Mouse (Mus musculus) c-Kit-positive CD71-positive TER-119-negative erythroid progenitor cells, embryonic 14.5 days (primary cell): ENCODE results near the gene Atp23.
A peak's percentile ranks its signal among the peaks of the same experiment; 100 is the strongest.

Experiments
- DNase-seq: peaks from one replicate; pipeline ENCODE4 v3.0.0-alpha.2; 2013; ENCODE audit warnings: low read depth

The Atp23 gene

GRCm38 (mm10) chr10:126900821-126901487 is at the start of gene Atp23:
Gene Atp23 (minus strand): TSS chr10:126901355.
- DNase-seq = peak; percentile 65

- no peak for DNase-seq
Measured at GRCm38 (mm10) chr10:126950572-126950971, 49.4 kb upstream of the Atp23 start.

- no peak for DNase-seq
Measured at GRCm38 (mm10) chr10:126949824-126950223, 48.7 kb upstream of the Atp23 start.

DNA sequence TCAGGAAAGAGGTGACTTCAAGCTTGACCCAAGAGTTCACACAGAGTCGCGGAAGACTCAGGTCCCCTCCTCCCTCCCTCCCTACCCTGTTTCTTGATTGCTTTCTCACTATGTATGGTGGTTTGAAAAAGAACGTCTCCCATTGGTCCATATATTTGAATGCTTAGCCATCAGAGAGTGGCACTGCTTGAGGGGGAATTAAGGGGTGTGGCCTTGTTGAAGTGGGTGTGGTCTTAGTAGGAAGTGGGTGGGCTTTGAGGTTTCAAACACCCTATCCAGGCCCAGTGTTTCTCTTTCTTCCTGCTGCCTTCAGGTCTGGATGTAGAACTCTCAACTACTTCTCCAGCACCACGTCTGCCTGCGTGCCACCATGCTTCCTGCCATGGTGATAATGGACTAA is 44.4 kb upstream of the Atp23 start:
- DNase-seq = no peak

DNA sequence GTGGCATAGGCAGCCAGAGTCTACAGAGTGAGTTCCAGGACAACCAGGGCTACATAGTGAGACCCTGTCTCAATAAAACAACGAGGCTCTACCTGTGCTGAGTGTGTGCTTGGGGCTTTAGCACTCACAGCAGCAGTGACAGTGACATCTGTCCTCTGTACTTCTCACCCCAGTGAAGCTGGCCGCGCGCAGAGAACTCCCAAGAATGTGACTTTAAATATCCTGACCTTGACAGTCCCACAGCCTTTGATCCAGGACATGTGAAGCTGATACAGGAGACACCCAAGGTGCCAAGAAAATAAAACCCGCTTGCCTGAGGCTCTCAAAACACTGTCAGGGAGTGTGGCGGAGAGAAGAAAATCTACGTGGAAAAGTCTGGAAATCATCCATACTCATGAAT is 39.8 kb upstream of the Atp23 start:
- DNase-seq = no peak

GRCm38 (mm10) chr10:126935556-126936381 is 34.6 kb upstream of the Atp23 start:
- no peak for DNase-seq

DNA sequence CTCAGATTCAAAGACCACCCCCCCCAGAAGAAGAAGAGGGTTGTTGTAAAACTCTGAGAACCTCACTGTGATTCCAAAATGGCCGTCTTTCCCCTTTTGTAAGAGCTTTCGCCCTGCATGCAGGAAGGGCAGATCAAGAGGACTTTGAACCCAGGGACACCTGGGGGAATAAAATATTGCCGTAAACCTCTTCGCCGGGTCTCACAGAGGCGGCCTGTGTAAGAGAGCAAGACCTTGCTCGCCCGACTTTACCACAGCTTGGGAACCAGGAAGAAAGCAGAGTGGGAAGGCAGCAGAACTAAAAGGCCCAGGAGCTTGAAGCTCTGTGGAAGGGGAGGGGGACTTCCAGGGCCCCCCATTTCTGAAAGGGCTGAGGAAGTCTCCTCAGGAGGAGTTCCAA is 34.0 kb upstream of the Atp23 start:
- no peak for DNase-seq

- DNase-seq = no peak
Measured at GRCm38 (mm10) chr10:126934561-126934960, 33.4 kb upstream of the Atp23 start.

GRCm38 (mm10) chr10:126931760-126932139 is 30.6 kb upstream of the Atp23 start:
- no peak for DNase-seq

GRCm38 (mm10) chr10:126931123-126931759 is 30.1 kb upstream of the Atp23 start:
- DNase-seq = no peak

DNA sequence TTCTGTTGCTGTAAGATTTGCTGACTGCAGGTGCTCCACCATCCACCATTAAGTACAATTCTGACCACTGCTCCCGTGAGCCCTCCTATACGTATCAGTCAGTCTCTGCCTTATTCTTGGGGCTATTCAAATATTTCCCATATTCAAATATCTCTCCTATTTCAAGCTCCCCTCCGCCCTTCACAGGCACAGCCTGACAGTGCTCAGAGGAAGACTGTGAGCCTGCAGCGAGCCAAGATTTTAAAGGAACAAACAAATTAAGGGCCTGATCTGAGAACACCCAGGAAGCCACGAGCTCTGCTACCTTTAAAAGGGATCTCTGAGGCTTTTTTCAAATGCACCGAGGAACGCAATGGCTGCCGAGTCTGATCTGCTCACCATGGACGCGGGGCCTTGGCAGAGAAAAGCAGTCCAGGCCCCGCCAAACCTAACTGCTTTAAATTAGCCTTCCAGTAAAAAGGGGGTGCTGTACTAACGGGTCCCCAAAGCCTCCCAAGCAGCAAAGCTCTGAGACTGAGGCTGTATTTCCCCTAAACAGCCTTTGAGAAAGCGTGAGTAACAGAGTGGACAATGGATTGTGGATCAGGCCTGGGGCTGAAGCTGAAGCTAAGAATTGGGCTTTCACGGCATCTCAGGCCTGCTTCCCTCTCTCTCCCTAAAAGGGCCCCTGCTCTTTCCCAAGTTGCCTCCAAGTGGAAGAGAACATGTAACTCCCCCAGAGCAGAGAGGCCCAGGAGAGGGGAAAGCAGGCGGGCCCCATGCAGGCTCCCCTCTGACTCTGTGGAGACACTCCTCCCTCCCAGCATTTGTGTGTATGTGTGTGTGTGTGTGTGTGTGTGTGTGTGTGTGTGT is 29.3 kb upstream of the Atp23 start:
- DNase-seq = no peak

GRCm38 (mm10) chr10:126929543-126929942 is 28.4 kb upstream of the Atp23 start:
- no peak for DNase-seq

GRCm38 (mm10) chr10:126928819-126929206 is 27.7 kb upstream of the Atp23 start:
- DNase-seq = no peak

- DNase-seq = no peak
Measured at GRCm38 (mm10) chr10:126928011-126928818, 27.1 kb upstream of the Atp23 start.

- DNase-seq = no peak
Measured at GRCm38 (mm10) chr10:126927101-126927961, 26.2 kb upstream of the Atp23 start.

DNA sequence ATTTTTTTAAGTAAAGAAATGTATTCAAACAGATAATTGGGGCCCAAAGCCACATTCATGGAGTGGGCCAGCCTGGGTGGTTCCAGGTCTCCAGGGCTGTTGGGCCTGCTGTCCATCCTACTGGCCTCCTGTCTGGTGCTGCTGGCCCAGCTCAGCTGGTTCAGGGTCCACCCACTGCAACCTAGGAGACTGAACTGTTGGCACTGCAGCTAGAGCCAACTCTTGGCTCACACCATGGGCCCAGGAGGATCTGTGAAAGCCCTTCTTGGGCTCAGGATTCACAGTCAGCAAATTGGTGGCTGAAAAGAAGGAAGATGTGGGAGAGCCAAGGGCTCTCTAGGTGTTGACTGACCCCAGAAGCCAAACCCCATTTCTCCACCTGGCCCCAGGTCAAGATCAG is 24.2 kb upstream of the Atp23 start:
- no peak for DNase-seq

DNA sequence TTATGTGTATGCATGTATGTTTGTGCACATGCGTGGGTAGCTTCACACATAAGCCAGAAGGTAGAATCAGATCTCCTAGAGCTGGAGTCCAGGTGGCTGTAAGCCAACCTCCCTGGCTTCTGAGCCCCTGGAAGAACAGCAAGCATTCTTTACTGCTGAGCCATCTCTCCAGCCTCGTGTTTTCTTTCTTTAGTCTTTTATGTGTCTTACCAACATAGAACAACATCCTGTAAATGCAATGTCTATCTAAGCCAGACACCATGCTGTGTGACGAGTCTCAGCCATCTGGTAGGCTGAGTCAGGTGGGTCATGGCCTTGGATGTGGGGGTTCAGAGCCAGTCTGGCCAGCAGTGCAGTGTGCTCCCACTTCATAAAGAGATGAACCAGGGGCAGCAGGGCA is 22.9 kb upstream of the Atp23 start:
- DNase-seq = no peak

DNA sequence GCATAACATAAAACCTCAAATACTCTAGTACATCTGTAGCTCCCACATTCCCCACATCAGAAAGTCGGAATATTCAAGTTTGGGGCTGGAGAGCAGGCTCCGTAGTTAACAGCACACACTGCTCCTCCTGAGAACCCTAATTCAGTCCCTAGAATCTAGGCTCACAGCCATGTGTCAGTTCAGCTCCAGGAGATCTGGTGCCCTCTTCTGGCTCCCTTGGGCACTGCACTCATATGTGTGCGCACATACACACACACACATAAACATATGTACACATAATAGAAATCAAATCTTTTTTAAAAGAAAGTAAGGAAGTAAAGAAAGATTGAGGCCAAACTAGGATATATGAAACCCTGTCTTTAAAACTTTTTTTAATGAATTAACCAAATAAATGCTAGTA is 19.1 kb upstream of the Atp23 start:
- no peak for DNase-seq

DNA sequence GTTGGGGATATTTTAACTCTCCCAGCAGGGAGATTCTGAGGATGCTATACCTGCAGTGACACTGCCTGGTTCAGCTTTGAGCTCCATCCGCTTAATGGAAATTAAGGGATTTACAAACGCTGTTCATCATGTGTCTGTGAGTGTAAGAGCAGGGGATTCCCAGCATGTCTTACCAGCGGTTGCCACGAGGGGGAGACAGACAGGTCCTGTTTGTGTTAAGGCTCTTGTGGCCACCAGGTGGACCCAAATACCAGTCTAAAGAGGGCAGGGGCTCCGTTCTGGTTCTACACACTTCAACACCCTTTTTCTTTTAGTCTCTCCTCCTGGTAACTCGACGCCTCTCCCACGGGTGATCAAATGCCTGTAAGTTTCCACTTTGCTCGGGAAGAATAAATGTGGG is 17.9 kb upstream of the Atp23 start:
- peak; percentile 88 for DNase-seq

DNA sequence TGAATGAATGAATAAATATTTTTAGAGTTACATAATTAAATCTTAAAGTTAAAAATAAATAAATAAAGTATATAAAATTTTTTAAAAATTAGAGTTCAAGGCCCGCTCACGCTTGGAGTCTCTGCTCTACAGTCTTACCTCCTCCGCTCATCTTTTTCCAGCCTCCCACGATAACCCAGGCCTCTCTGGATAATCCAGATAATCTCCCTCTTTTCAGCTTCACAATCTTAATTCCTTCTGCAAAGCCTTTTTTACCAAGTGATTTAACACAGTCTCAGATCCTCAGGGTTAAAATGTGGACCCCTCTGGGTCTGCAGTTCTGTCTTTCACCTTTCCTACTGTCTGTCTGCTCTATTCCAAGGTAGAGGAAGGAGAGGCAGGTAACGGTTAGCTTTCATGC is 13.1 kb upstream of the Atp23 start:
- DNase-seq = no peak
